Mouse (Mus musculus) liver, embryonic 12.5 days (tissue): ENCODE results near the gene Arhgef9. TPM values are rescaled to one million over a fixed set of nuclear protein-coding genes. Genes with fewer than 3 reads are reported as not detected.
A peak's percentile ranks its signal among the peaks of the same experiment; 100 is the strongest.

ENCODE experiments used
- ATAC-seq: fragments of 200-750 bp; cut with Nextera tagmentation; 2 replicates; pipeline ENCODE4 v1.8.0; 2017; ENCODE audit warnings: moderate number of reproducible peaks, mild to moderate bottlenecking, moderate library complexity
- H3K27ac ChIP-seq: fragments of 300-500 bp; sonication (generic); 2 replicates; pipeline ENCODE4 v1.5.1; 2016; ENCODE audit warnings: mild to moderate bottlenecking
- H3K27me3 ChIP-seq: fragments of 300-500 bp; sonication (generic); replicated peaks from 2 replicates; pipeline ENCODE4 v1.6.1; 2016; ENCODE audit warnings: mild to moderate bottlenecking, moderate library complexity
- H3K36me3 ChIP-seq: fragments of 300-500 bp; sonication (generic); 2 replicates; pipeline ENCODE4 v1.6.1; 2016; ENCODE audit warnings: mild to moderate bottlenecking, moderate library complexity
- H3K4me1 ChIP-seq: fragments of 300-500 bp; sonication (generic); 2 replicates; pipeline ENCODE4 v1.6.1; 2016
- H3K4me2 ChIP-seq: fragments of 300-500 bp; sonication (generic); 2 replicates; pipeline ENCODE4 v1.6.1; 2016; ENCODE audit warnings: mild to moderate bottlenecking, moderate library complexity
- H3K4me3 ChIP-seq: fragments of 300-500 bp; sonication (generic); 2 replicates; pipeline ENCODE4 v1.5.1; 2016; ENCODE audit warnings: mild to moderate bottlenecking, moderate library complexity
- H3K9ac ChIP-seq: fragments of 300-500 bp; sonication (generic); 2 replicates; pipeline ENCODE4 v1.6.1; 2016; ENCODE audit warnings: mild to moderate bottlenecking, moderate library complexity
- H3K9me3 ChIP-seq: fragments of 300-500 bp; sonication (generic); replicated peaks from 2 replicates; pipeline ENCODE4 v1.6.1; 2016; ENCODE audit warnings: mild to moderate bottlenecking, moderate library complexity
- WGBS: fragments of 180-500 bp; shearing (Covaris S2); methylation state at CpG from one replicate; pipeline ENCODE4 v1.1.7; 2016; ENCODE audit not compliant: insufficient replicate concordance; 5-methylcytosine and 5-hydroxymethylcytosine counted together
- polyA plus RNA-seq: library from polyadenylated mRNA; unstranded; fragments of >200 nt; fragmentation: Nextera tagmentation; extraction: Ambion mirVana; gene quantifications from 2 replicates; pipeline ENCODE4 v1.2.1, GENCODE M21; 2016

Arhgef9 gene
- polyA plus RNA-seq: 1.7 and 2.2 TPM in 2 replicates

- H3K27me3 ChIP-seq: peaks cover 15% of the 10 kb centered on the region; the same call in 1 of the 2 replicates
- peak within 1 kb of the TSS; percentile 57 for H3K4me2 ChIP-seq
- 0 out of 2 replicates have a peak within 1 kb of the TSS, but pooled peaks have one; percentile 7 for H3K9ac ChIP-seq
- peak within 1 kb of the TSS; percentile 38 for H3K4me3 ChIP-seq
- WGBS: 12% methylated on average over 20 of the region's 24 CpGs
- ATAC-seq: no peak
- no peaks in the 10 kb centered on the region for H3K36me3 ChIP-seq
- H3K4me1 ChIP-seq: no peaks in the 10 kb centered on the region
- H3K27ac ChIP-seq: no peak within 1 kb of the TSS
- no peaks in the 10 kb centered on the region for H3K9me3 ChIP-seq
Observed at GRCm38 (mm10) chrX:95196104-95196919, at the start of gene Arhgef9. Gene Arhgef9 (minus strand): TSS chrX:95196856.

- H3K27me3 ChIP-seq: no peaks in the 10 kb centered on the region
- H3K9ac ChIP-seq: no peak overlapping the region
- no peaks in the 10 kb centered on the region for H3K9me3 ChIP-seq
- no peak overlapping the region for H3K4me3 ChIP-seq
- H3K27ac ChIP-seq: no peak overlapping the region
- no peaks in the 10 kb centered on the region for H3K4me1 ChIP-seq
- no peaks in the 10 kb centered on the region for H3K36me3 ChIP-seq
- ATAC-seq: no peak
- H3K4me2 ChIP-seq: no peak overlapping the region
Observed at GRCm38 (mm10) chrX:95238896-95239295, 42.2 kb upstream of the Arhgef9 start.

DNA sequence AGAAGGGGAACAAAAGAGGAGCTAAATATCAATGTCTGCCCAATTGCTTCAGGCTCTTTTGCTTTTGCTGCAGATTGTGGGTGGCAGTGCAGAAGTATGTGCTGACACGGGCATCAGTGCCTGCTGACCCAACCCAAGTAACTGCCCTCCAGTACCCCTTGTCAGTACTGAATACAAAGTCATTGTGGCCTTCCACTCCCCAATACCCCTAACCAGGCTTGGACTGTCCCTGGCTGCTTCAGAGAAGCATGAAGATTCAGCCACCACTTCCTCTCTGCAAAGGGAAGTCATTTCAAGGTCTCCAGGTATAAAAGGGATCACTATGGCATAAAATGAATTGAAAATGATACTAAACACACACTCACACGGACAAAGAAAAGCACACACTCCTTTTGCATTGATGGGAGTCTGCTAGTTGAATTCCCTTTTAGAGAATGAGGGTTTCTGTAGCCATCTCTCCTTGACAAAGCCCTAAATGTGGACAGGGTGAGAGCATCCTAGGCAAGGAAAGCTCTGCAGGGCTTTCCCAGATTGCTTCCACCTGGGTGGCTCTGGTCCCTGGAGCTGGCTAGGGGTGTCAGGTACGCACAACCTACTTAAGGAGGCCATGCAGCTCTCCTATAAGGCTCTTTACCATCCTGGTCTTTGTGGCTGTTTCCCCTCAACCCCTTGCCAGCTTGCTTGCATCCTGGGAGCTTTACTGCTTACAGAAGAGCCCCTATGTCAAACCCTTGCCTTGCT is 1.1 kb downstream of the Arhgef9 start:
- peak overlapping the region; percentile 38; the same call in 1 of the 2 replicates for H3K4me3 ChIP-seq
- no peaks in the 10 kb centered on the region for H3K9me3 ChIP-seq
- H3K36me3 ChIP-seq: no peaks in the 10 kb centered on the region
- no peak overlapping the region for H3K27ac ChIP-seq
- H3K9ac ChIP-seq: no peak overlapping the region
- peaks cover 15% of the 10 kb centered on the region; the same call in 1 of the 2 replicates for H3K27me3 ChIP-seq
- peak overlapping the region; percentile 57 for H3K4me2 ChIP-seq
- H3K4me1 ChIP-seq: no peaks in the 10 kb centered on the region
- ATAC-seq: no peak
- 41% methylated on average over 3 of the region's 3 CpGs for WGBS

DNA sequence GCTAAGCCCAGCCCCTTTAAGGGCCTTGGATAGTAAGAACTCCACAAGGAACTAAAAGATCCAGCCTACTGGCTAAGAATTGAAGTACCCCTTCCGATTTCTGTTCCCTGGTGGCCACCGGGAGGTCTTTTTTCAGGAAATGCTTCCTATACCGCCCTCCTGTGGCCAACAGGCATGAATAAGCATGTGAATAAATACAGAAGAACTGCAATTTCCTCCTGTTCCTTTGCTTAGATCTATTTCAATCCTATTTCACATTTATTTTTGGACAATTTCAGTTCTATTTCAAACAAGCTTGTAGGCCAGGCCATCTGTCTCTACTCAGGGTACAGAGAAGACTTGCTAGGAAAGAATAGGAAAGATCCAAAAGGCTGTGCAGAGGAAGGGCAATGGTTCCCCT is 20.7 kb downstream of the Arhgef9 start:
- Histone ChIP-seq H3K4me2 (no peak overlapping the region), H3K36me3 (no peaks in the 10 kb centered on the region), H3K9me3 (no peaks in the 10 kb centered on the region), H3K27me3 (no peaks in the 10 kb centered on the region; the same call in 1 of the 2 replicates), H3K4me1 (no peaks in the 10 kb centered on the region), H3K9ac (no peak overlapping the region), H3K4me3 (no peak overlapping the region), H3K27ac (no peak overlapping the region)
- ATAC-seq: no peak
- WGBS: 8% methylated on average over 3 of the region's 3 CpGs

DNA sequence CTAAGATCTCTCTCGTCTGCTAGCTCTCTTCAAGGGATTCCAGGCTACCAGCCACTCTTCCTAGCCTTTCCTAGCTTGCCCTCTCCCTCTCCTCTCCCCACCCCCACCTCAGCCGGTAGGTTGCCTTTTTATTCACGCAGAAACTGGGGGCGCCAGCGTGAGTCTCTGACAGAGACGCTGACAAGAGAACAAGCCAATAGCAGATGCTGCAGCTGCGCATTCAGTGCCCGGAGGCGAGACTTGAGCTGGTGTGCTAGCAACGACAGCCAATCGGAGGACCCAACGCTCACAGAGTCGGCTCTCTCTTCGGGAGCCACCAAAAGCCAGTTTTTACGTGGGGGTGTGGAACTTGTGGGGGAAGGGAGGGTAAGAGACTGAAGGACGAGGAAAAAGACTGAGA is 30.3 kb downstream of the Arhgef9 start:
- Histone ChIP-seq H3K4me2 (peak overlapping the region; percentile 68), H3K4me1 (no peaks in the 10 kb centered on the region; the same call in 1 of the 2 replicates), H3K9me3 (no peaks in the 10 kb centered on the region), H3K4me3 (peak overlapping the region; percentile 53), H3K9ac (peak overlapping the region; percentile 42), H3K27ac (peak overlapping the region; percentile 43; the same call in 1 of the 2 replicates), H3K27me3 (no peaks in the 10 kb centered on the region), H3K36me3 (no peaks in the 10 kb centered on the region)
- peak; percentile 95 for ATAC-seq
- 11% methylated on average over 16 of the region's 16 CpGs for WGBS

DNA sequence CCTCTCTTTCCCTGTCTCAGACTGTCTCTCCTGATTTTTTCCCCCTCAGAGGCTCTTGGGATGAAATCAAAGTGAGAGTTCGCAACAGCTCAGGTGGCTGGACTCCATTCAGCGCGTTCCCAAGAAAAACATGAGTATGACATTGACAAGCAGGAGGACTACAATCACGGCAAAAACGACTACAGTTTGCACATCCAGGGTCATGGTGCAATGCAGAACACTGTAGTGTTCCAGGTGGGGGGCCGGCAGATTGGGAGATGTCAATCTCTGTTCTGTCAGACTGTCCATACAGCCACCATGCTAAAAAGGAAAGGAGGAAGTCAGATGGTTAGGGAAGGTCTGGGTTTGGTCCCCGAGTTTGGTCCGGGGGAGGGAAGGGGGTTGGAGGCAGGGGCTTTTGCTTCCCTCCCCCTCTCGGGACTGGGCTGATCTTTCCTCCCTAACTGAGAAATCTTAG is 31.0 kb downstream of the Arhgef9 start:
- Histone ChIP-seq H3K9ac (peak overlapping the region; percentile 42; the same call in 1 of the 2 replicates), H3K36me3 (no peaks in the 10 kb centered on the region), H3K4me2 (peak overlapping the region; percentile 68), H3K4me3 (peak overlapping the region; percentile 53), H3K4me1 (no peaks in the 10 kb centered on the region; the same call in 1 of the 2 replicates), H3K27me3 (no peaks in the 10 kb centered on the region), H3K9me3 (no peaks in the 10 kb centered on the region), H3K27ac (peak overlapping the region; percentile 43; the same call in 1 of the 2 replicates)
- ATAC-seq: peak; percentile 33; the same call in 1 of the 2 replicates
- 30% methylated on average over 9 of the region's 9 CpGs for WGBS

DNA sequence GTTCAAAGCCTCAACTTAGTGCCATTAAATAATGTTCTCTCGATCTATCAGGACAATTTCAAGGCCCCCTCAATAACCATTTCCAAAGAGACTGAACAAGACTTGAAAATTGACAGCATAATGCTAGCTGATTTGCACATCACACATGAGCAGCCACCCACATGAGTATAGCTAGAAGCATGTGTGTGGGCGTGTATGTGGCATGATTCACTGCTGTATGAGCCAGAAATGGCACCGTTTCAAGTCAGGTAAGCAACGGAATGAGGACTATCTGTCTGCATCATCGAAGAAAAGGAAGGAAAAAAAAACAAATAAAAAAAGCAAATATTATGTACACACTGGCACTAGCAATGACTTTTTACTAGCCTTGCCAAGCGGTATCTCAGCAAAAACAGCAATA is 32.5 kb downstream of the Arhgef9 start:
- ATAC-seq: no peak
- H3K27me3 ChIP-seq: no peaks in the 10 kb centered on the region
- no peak overlapping the region for H3K27ac ChIP-seq
- H3K4me3 ChIP-seq: no peak overlapping the region
- WGBS: 63% methylated on average over 6 of the region's 6 CpGs
- no peaks in the 10 kb centered on the region; the same call in 1 of the 2 replicates for H3K4me1 ChIP-seq
- H3K4me2 ChIP-seq: no peak overlapping the region
- no peaks in the 10 kb centered on the region for H3K36me3 ChIP-seq
- no peak overlapping the region for H3K9ac ChIP-seq
- H3K9me3 ChIP-seq: no peaks in the 10 kb centered on the region

DNA sequence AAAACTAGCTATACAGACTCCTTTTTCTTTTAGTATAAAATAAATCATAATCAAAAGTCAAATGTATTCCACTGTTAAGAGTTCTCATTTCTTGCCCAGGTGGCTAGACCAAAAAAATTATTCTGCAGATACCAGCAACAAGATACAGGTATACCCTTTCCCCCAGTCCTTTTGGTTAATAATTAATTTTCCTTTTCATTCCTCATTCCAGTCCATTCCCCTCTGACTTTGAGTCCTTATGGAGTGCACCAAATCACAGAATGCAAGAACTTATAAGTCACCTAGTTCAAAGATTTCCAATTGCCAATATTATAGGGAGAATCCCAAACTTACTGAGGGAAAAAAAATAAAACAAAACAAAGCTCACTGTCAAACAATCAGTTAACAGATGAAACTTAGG is 33.2 kb downstream of the Arhgef9 start:
- Histone ChIP-seq H3K9ac (no peak overlapping the region), H3K4me1 (no peaks in the 10 kb centered on the region; the same call in 1 of the 2 replicates), H3K36me3 (no peaks in the 10 kb centered on the region), H3K27ac (no peak overlapping the region), H3K4me2 (no peak overlapping the region), H3K4me3 (no peak overlapping the region), H3K9me3 (no peaks in the 10 kb centered on the region), H3K27me3 (no peaks in the 10 kb centered on the region)
- no peak for ATAC-seq

DNA sequence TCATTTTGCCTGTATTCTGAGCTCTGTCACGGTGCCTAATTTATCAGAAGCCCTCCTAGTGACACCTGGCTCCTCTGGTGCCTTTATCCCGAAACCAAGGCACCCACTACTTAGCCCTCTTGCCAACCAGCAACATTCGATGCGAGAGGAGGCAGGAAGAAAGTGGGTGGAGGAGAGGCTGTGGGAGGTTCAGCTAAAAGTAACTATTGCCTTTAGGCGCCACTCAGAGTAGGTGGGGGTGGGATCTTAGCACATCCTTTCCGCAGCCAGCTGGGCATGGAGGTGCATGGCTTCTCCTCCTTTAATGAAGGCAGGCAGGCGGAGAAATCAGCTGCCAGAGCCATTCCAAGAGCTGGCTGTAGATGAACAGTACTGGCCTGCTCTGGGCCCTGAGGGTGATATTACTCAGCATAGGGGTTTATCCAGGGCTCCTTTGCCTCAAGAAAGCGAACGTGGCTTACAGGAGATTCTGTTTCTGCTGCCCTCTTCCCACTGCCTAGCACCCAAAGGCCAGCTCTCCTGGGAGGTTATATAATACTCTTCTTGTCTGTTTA is 39.7 kb downstream of the Arhgef9 start:
- Histone ChIP-seq H3K4me1 (no peaks in the 10 kb centered on the region), H3K27me3 (0 out of 2 replicates have a peak, but pooled peaks cover 6% of the 10 kb centered on the region), H3K36me3 (no peaks in the 10 kb centered on the region), H3K4me3 (no peak overlapping the region), H3K9me3 (no peaks in the 10 kb centered on the region), H3K9ac (no peak overlapping the region), H3K4me2 (no peak overlapping the region), H3K27ac (no peak overlapping the region)
- ATAC-seq: no peak
- WGBS: 53% methylated on average over 9 of the region's 9 CpGs

GRCm38 (mm10) chrX:95138636-95139035 is 58.0 kb downstream of the Arhgef9 start:
- no peaks in the 10 kb centered on the region for H3K4me1 ChIP-seq
- H3K4me3 ChIP-seq: no peak overlapping the region
- no peaks in the 10 kb centered on the region for H3K36me3 ChIP-seq
- H3K27me3 ChIP-seq: 0 out of 2 replicates have a peak, but pooled peaks cover 6% of the 10 kb centered on the region
- no peaks in the 10 kb centered on the region for H3K9me3 ChIP-seq
- no peak overlapping the region for H3K4me2 ChIP-seq
- no peak overlapping the region for H3K9ac ChIP-seq
- no peak for ATAC-seq
- H3K27ac ChIP-seq: no peak overlapping the region
- WGBS: 60% methylated on average over 4 of the region's 4 CpGs

DNA sequence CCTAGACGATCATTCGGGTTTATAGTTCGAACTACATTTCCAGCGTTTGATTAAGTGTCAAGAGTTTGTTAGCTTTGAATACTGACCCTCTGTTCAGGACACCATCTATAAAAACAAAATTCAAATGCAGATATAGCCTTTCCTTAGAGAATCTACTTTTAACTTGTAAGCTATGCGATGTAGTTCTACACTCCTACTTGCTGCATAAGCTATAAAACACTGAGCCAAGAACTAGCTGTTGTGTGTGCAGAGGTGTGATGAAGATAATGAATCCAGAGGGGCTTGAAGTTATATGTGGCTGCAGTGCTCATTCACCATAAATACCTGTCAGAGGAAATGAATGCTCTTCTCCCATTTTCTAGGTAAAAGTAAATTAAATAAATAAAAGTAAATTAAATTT is 63.2 kb downstream of the Arhgef9 start:
- no peak for ATAC-seq
- Histone ChIP-seq H3K4me3 (no peak overlapping the region), H3K27me3 (0 out of 2 replicates have a peak, but pooled peaks cover 3% of the 10 kb centered on the region), H3K27ac (no peak overlapping the region), H3K9ac (no peak overlapping the region), H3K9me3 (no peaks in the 10 kb centered on the region), H3K4me2 (no peak overlapping the region), H3K4me1 (no peaks in the 10 kb centered on the region), H3K36me3 (no peaks in the 10 kb centered on the region)
- WGBS: 60% methylated on average over 5 of the region's 5 CpGs

DNA sequence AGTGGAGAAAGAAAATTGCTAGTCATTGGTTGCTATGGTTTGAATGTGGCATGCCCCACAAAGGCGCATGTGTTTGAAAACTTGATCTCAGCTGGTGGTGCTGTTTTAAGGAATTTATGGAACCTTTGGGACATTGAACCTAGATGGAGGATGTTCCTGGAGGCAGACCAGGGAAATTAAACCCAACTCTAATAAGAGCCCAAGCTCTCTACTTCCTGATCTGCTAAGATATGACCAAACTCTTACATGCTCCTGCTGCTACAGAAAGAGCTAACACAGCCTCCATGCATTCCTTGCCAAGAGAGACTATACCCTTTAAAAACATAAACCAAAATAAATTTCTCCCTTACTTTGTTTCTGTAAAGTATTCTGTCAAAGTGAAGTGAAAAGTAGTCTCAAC is 63.7 kb downstream of the Arhgef9 start:
- Histone ChIP-seq H3K27ac (no peak overlapping the region), H3K4me1 (no peaks in the 10 kb centered on the region), H3K9me3 (no peaks in the 10 kb centered on the region), H3K9ac (no peak overlapping the region), H3K4me3 (no peak overlapping the region), H3K27me3 (0 out of 2 replicates have a peak, but pooled peaks cover 3% of the 10 kb centered on the region), H3K4me2 (no peak overlapping the region), H3K36me3 (no peaks in the 10 kb centered on the region)
- ATAC-seq: no peak
- WGBS: 83% methylated on average over 1 of the region's 1 CpGs
